Mouse (Mus musculus): Measurements from ENCODE around the gene Mcmbp.

- TF ChIP-seq GATA1 (IDR thresholded peaks at IDR 0.05; ENCODE audit: borderline replicate concordance, low read length) (no peak), CTCF (IDR thresholded peaks at IDR 0.05; ENCODE audit: low read depth, low read length) (no peak), TAL1 (conservative IDR thresholded peaks at IDR 0.05; ENCODE audit: low read depth, low read length) (no peak)
Measured at GRCm38 (mm10) chr7:128750296-128750695, 10.0 kb upstream of the Mcmbp start.
